16 mouse cellular contexts compared by ENCODE assay signal in the genomic region with DNA sequence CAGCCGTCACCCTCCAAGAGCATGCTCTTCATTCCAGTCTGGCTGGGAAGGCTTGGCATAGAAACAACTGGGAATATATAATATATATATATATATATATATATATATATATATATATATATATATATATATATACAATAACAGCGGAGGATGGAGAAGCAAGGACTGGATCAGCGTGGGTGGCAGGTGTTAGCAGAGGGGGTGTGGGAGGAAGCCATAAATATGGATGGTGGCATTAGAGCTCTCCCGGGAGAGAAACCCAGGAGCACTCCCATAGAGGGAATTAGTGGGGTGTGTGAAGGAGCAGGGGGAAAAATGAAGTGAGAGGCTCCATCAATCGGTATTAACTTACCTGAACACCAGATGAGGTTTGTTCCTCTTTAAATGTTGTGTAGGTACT. TPM values are rescaled to one million over a fixed set of nuclear protein-coding genes. Genes with fewer than 3 reads are reported as not detected.
DNase-seq lines count a peak whose midpoint lies in the region; ATAC-seq and TF ChIP-seq lines count a peak whose summit lies in the region.
"Had no signal": no experiment of that assay in that cellular context is flagged by ENCODE, and none has a peak within 500 bp of the region (broad histone marks: within the 10 kb centered on the region; RNA-seq: fewer than 3 reads in every experiment).

No protein-coding gene starts in this region.

- no peak for ATAC-seq in erythroblast, adult 5-6 weeks (replicated peaks; ENCODE audit: low FRiP score, poor library complexity, severe bottlenecking)
- no peak for ATAC-seq in liver, embryonic 16.5 days (ENCODE audit: low read depth)
- no peak for ATAC-seq in kidney, embryonic 14.5 days (ENCODE audit: low FRiP score, low TSS enrichment)
- ATAC-seq: inflammation-experienced regulatory T-cells, adult 6 months had no signal

- no peaks in the 10 kb centered on the region for H3K27me3 ChIP-seq in erythroblast, embryonic 14.5 days (ENCODE audit: control insufficient read depth)
- H3K27me3 ChIP-seq in MEL (ENCODE audit: control insufficient read depth in 1 of 2, insufficient read depth in 2 of 2, low read length in 2 of 2): no peaks in the 10 kb centered on the region
- no peaks in the 10 kb centered on the region for H3K27me3 ChIP-seq in liver, embryonic 16.5 days (ENCODE audit: control insufficient read depth, insufficient read depth, low read depth, low read length)
- H3K27me3 ChIP-seq in kidney, embryonic 14.5 days (ENCODE audit: control insufficient read depth, insufficient read depth, low read length): no peaks in the 10 kb centered on the region
- H3K27me3 ChIP-seq: forebrain, embryonic 12.5 days had no signal

- no peaks in the 10 kb centered on the region for H3K9me3 ChIP-seq in erythroblast, embryonic 14.5 days (ENCODE audit: control insufficient read depth, low read length)
- H3K9me3 ChIP-seq in MEL (replicated peaks; ENCODE audit: insufficient read depth, low read length): no peaks in the 10 kb centered on the region
- H3K9me3 ChIP-seq in liver, embryonic 16.5 days (replicated peaks; ENCODE audit: control insufficient read depth, low read length): no peaks in the 10 kb centered on the region
- H3K9me3 ChIP-seq in kidney, embryonic 14.5 days (ENCODE audit: control insufficient read depth, low read length): no peaks in the 10 kb centered on the region
- H3K9me3 ChIP-seq: forebrain, embryonic 12.5 days had no signal

- no peak overlapping the region for H3K9ac ChIP-seq in MEL (ENCODE audit: control insufficient read depth, low read depth, low read length, poor library complexity, severe bottlenecking)
- H3K9ac ChIP-seq in liver, embryonic 16.5 days (ENCODE audit: low read depth, low read length): peak overlapping the region; percentile 99
- no peak overlapping the region for H3K9ac ChIP-seq in kidney, embryonic 14.5 days (ENCODE audit: low read depth, low read length)
- H3K9ac ChIP-seq: forebrain, embryonic 12.5 days had no signal

- TF ChIP-seq EP300 in MEL (IDR thresholded peaks at IDR 0.05; ENCODE audit: low read depth in 1 of 2, low read length in 2 of 2): no peak

- intact Hi-C loops in left cerebral cortex, postnatal 4 days (cut with DNase I): no loop called here

- peak overlapping the region; percentile 87 for H3K27ac ChIP-seq in MEL (ENCODE audit: control insufficient read depth, low read depth, low read length)
- peak overlapping the region; percentile 99 for H3K27ac ChIP-seq in liver, embryonic 16.5 days (ENCODE audit: low read length)
- H3K27ac ChIP-seq in kidney, embryonic 14.5 days (ENCODE audit: low read depth, low read length): no peak overlapping the region
- H3K27ac ChIP-seq: forebrain, embryonic 12.5 days had no signal

- H3K4me1 ChIP-seq in erythroblast, embryonic 14.5 days (ENCODE audit: control insufficient read depth): peaks cover 86% of the 10 kb centered on the region
- H3K4me1 ChIP-seq in MEL (ENCODE audit: control insufficient read depth in 1 of 2, insufficient read depth in 2 of 2, low read length in 2 of 2): peaks cover 50 to 64% of the 10 kb centered on the region in 2 experiments
- H3K4me1 ChIP-seq in liver, embryonic 16.5 days (ENCODE audit: control insufficient read depth, low read depth, low read length): peaks cover 69% of the 10 kb centered on the region
- H3K4me1 ChIP-seq in kidney, embryonic 14.5 days (ENCODE audit: control insufficient read depth, insufficient read depth, low read length): peaks cover 33% of the 10 kb centered on the region

- H3K79me2 ChIP-seq in MEL (ENCODE audit: control insufficient read depth, insufficient read depth, low read length, poor library complexity): peaks cover 57% of the 10 kb centered on the region

- H3K4me2 ChIP-seq in liver, embryonic 16.5 days (ENCODE audit: low read depth, low read length): peak overlapping the region; percentile 72
- H3K4me2 ChIP-seq in kidney, embryonic 14.5 days (replicated peaks; ENCODE audit: low read depth, low read length): no peak overlapping the region
- H3K4me2 ChIP-seq: forebrain, embryonic 12.5 days had no signal

- H3K4me3 ChIP-seq in erythroblast, embryonic 14.5 days (replicated peaks): peak overlapping the region; percentile 90
- H3K4me3 ChIP-seq in MEL (ENCODE audit: control insufficient read depth in 1 of 2, insufficient read depth in 1 of 2, low read depth in 2 of 2, low read length in 2 of 2): peak overlapping the region in 1 of 2 experiments; percentile 63; a peak in 2 of 4 replicates
- H3K4me3 ChIP-seq in liver, embryonic 16.5 days (ENCODE audit: low read depth, low read length): peak overlapping the region; percentile 94
- H3K4me3 ChIP-seq in kidney, embryonic 14.5 days (ENCODE audit: low read length): no peak overlapping the region
- H3K4me3 ChIP-seq: forebrain, embryonic 12.5 days had no signal

- WGBS in liver, embryonic 16.5 days (ENCODE audit: insufficient replicate concordance): 67% methylated on average over 5 of the region's 5 CpGs
- 28% methylated on average over 5 of the region's 5 CpGs for WGBS in kidney, embryonic 14.5 days

- TF ChIP-seq RAD21 in MEL (IDR thresholded peaks at IDR 0.05; ENCODE audit: low read depth, low read length): no peak

- DNase-seq in left cerebral cortex, adult 18-20 months (ENCODE audit: low spot score in 2 of 2): peak; percentile 66 to 77
- no peak for DNase-seq in left cerebral cortex, postnatal 4 days
- no peak for DNase-seq in MEL (ENCODE audit: low read depth, low spot score)
- DNase-seq in layer of hippocampus, adult 9-11 months: no peak
- DNase-seq: adrenal gland, postnatal 14 days; cerebellum, adult 11 months; gastrocnemius, postnatal 25 days; kidney, postnatal 10 days; layer of hippocampus, postnatal 36 days; thymus, adult 2 months had no signal

- H3K36me3 ChIP-seq in erythroblast, embryonic 14.5 days (ENCODE audit: control insufficient read depth): peaks cover 69% of the 10 kb centered on the region
- H3K36me3 ChIP-seq in MEL (ENCODE audit: control insufficient read depth in 1 of 2, insufficient read depth in 2 of 2, low read length in 2 of 2): peaks cover 3 to 68% of the 10 kb centered on the region in 2 experiments
- no peaks in the 10 kb centered on the region for H3K36me3 ChIP-seq in liver, embryonic 16.5 days (ENCODE audit: control insufficient read depth, insufficient read depth)
- H3K36me3 ChIP-seq in kidney, embryonic 14.5 days (ENCODE audit: control insufficient read depth, insufficient read depth, low read length): no peaks in the 10 kb centered on the region
- H3K36me3 ChIP-seq: forebrain, embryonic 12.5 days had no signal

- no peak for TF ChIP-seq CTCF in MEL (IDR thresholded peaks at IDR 0.05 in 2 of 3, conservative IDR thresholded peaks at IDR 0.05 in 1 of 3; ENCODE audit: control insufficient read depth in 1 of 3, insufficient read depth in 1 of 3, low read depth in 2 of 3, low read length in 3 of 3, poor library complexity in 1 of 3, severe bottlenecking in 1 of 3)

- TF ChIP-seq POLR2A in MEL (IDR thresholded peaks at IDR 0.05; ENCODE audit: control insufficient read depth in 1 of 2, insufficient read depth in 1 of 2, low read depth in 1 of 2, low read length in 2 of 2, poor library complexity in 1 of 2): no peak

TF ChIP-seq in MEL, 35 proteins besides CTCF, POLR2A, EP300 and RAD21:
- no peak for TF ChIP-seq POLR2AphosphoS5 (IDR thresholded peaks at IDR 0.05; ENCODE audit: borderline replicate concordance, low read depth, low read length)
- no peak for TF ChIP-seq USF1 (IDR thresholded peaks at IDR 0.05; ENCODE audit: low read depth, low read length)
- TF ChIP-seq SIN3A (IDR thresholded peaks at IDR 0.05; ENCODE audit: low read length): no peak
- no peak for TF ChIP-seq SMC3 (IDR thresholded peaks at IDR 0.05; ENCODE audit: low read depth, low read length)

RNA-seq across cellular contexts. Expression of gene St3gal5, which starts 2.8 kb away (rescaled TPM):
- polyA plus RNA-seq in erythroblast, embryonic 14.5 days (2012): 56.8 and 56.9 TPM in 2 replicates
- 679 and 733 TPM in 2 replicates for total RNA-seq in erythroblast, adult 5-6 weeks (2015; ENCODE audit: low replicate concordance)
- 965 and 998 TPM in 2 replicates for total RNA-seq in erythroblast, adult 5-6 weeks (2017; ENCODE audit: low replicate concordance)
- total RNA-seq in left cerebral cortex, adult 18-20 months (2021): 100 to 1,000 TPM; 166 to 175 TPM
- 10 to 100 TPM; 55.3 to 63.6 TPM for total RNA-seq in left cerebral cortex, postnatal 4 days (2021)
- total RNA-seq in MEL (2012; rRNA removed): 20.1 and 24.4 TPM in 2 replicates
- polyA plus RNA-seq in MEL (2012; ENCODE audit: insufficient read depth in 1 of 2, insufficient read length in 2 of 2, low read depth in 1 of 2, low replicate concordance in 2 of 2, missing spikeins in 1 of 2): 10 to 100 TPM in 1 of 2 experiments, not detected in 1; 51.8 TPM
- 199 and 206 TPM in 2 replicates for polyA plus RNA-seq in liver, embryonic 16.5 days (2015; fragmentation: Nextera tagmentation; extraction: Ambion mirVana)
- 26.4 and 31.4 TPM in 2 replicates for polyA plus RNA-seq in kidney, embryonic 14.5 days (2014; fragmentation: Nextera tagmentation; extraction: Ambion mirVana)

Comparison
In these comparisons a context has a peak if more than half of its experiments do, and no peak if none do; other contexts are left out.
1. DNase-seq: peak in left cerebral cortex, adult 18-20 months (2 of 2); none in left cerebral cortex, postnatal 4 days (single experiment), MEL (single experiment) and layer of hippocampus, adult 9-11 months (single experiment).